Mouse (Mus musculus) frontal cortex, postnatal 10 days (tissue): ENCODE measurements around the gene Pros1.
A peak's percentile ranks its signal among the peaks of the same experiment; 100 is the strongest.

ENCODE experiments used
- DNase-seq, 2 experiments: peaks; one replicate each; pipeline ENCODE4 v3.0.0; 2022; ENCODE audit warnings: low spot score in 2 of 2, mixed read lengths in 1 of 2

Pros1 gene

GRCm38 (mm10) chr16:62860140-62860539 is 6.0 kb downstream of the Pros1 start:
- no peak for DNase-seq

DNA sequence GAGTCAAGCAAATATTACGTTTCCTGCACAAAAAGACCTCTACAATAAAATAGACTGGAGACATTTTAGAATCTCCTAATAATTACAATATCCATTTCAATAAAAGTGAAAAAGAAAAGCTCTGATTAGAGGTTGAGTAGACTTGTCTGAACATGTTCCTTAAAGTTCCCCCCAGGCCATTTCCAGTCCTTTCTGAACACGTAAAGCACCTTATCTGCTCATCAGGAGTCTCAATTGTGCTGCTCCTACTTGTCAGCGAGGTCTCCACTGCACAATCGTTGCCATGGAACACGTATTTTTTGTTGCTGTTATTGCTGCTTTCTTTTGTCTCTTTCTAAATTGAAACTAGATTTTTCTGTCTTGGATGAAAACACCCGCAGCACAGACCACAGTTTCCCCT is 7.3 kb downstream of the Pros1 start:
- no peak for DNase-seq

GRCm38 (mm10) chr16:62872688-62873117 is 18.6 kb downstream of the Pros1 start:
- no peak for DNase-seq

DNA sequence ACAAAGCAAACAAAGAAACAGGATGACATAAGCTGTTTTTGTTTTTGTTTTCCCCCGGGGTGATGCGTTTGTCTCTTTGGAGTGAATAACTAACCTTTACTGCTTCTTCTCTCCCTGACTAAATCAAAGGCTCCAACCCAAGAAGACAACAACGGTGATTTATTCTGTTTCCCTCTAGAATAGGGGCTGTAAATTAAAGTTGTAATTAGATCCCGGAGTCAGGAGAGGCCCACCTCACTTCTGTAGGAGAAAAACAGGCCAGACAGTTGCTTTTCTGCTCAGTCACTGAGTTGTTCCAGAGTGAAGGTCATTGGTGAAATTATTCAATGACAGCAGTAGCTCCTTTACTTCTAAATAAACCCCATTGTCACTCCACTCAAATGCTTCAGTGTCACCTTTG is 19.1 kb downstream of the Pros1 start:
- DNase-seq, result no peak

DNA sequence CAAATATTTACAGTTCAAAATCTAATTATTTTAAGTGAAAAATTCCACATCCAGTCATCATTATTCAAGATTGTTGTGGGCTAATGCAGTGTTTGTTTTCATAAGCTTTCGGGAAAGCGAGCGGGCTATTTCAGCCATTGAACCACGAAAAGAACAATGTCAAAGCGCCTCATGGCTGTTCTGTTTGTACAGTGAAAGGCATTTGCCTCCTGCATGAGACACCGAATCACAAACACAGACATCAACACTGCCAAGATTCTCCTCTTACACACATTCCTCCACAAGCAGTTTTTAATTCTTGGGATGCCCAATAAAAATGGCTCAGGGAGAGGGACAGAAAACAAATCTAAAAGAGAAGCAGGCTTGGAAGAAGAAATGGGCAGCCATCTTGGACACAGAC is 20.0 kb downstream of the Pros1 start:
- no peak for DNase-seq

- no peak for DNase-seq
Measured at GRCm38 (mm10) chr16:62895824-62896223, 41.7 kb downstream of the Pros1 start.

DNA sequence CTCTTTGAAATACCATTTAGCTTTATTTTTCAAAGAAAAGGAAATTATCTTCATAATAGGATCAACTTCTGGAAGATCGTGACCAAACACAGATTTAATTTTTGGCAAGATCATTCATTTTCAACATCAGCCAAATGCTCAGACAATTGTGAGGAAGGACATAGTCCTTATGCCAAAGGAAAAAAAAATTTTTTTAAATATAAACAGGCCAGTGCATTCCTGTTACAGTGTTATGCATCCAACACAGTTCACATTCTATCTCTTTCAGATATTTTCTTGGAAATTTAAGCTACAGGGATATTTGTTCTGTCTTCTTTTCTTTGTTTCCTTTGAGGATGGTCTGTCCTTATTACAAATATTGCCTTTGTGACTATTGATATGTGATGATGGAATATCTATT is 57.3 kb downstream of the Pros1 start:
- DNase-seq, result no peak

DNA sequence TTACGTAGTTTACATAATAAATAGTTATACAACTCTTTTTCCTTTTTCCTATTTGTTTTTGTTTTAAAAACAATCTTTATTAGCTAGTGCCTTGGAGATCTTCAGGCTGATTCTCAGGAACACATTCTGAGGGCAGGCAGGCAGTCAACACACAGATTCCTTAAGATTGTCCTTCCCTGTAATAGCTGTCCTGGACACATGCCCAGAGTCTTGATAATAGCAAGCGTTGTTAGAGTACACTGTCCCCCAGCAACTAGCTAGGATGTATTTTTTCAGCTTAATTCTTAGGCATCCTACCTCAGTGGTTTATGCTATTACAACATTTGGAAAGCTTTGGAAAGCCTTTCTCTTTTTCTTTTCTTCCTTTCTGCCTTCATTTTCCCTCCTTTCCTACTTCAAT is 58.1 kb downstream of the Pros1 start:
- no peak for DNase-seq

DNA sequence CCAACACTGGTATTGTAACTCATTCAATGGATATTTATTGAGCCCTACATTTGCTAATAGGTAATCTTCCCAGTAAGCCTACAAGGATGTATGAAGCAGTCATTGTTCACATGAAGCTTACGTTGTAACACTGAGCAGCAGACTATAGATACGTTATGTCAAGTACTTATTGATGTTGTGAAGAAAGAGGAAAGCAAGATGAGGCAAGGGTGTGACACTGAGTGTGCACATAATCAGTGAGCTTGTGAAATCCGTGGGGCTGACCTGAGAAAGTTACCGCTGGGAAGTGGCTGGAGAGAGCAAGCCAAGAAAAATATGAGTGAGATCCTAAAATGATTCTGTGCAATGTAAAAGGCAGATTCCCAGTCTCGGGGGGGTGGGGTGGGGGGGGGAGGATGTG is 61.4 kb downstream of the Pros1 start:
- DNase-seq, result no peak

- no peak for DNase-seq
Measured at GRCm38 (mm10) chr16:62922245-62922644, 68.1 kb downstream of the Pros1 start.

- DNase-seq, result no peak
Measured at GRCm38 (mm10) chr16:62931341-62931740, 77.2 kb downstream of the Pros1 start.

DNA sequence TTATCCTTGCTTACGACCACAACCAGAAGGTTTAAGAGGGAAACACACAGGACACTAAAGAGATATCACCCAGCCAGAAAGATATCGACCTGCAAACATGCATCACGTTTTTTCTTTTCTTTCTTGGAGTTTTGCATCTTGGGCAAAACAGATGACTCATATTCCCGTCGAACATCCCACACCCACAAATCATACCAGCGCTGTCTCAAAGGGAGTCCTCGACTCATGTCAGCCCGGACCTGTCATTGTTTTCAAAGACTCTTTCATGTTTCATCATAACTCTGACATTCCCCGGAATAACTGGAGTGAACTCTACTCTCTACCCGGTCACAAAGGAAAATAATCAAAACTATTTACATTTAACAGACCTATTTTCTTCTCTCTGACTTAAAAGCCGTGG is 82.2 kb downstream of the Pros1 start:
- DNase-seq, result no peak

DNA sequence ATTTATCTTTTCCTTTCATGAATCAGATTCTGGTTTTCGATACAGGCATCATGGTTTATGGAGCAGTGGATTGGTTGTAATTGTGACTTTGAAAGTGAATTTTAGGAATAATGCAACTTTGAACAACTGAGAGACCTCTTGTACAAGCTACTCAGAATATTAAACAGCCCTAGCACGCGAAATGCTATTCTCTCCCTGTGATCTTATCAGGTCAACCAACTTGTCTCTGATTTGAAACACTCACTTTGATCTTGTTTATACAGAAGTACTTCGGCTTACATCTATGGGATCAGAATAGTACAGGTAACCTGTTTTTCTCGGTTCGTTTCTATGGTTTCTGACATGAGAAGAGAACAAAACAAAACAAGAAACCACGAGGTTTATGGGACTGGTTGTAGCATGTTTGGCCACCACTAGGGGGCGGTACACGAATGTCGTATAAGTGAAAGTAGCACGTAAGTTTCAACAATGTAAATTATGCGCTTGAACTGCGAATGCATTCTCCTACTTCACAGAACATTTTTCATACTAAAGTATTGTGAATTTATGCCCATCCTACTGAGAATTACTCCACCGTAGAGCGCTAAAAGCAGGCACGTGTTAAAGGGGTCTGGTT is 86.4 kb downstream of the Pros1 start:
- peak; percentile 11 to 58 for DNase-seq

DNA sequence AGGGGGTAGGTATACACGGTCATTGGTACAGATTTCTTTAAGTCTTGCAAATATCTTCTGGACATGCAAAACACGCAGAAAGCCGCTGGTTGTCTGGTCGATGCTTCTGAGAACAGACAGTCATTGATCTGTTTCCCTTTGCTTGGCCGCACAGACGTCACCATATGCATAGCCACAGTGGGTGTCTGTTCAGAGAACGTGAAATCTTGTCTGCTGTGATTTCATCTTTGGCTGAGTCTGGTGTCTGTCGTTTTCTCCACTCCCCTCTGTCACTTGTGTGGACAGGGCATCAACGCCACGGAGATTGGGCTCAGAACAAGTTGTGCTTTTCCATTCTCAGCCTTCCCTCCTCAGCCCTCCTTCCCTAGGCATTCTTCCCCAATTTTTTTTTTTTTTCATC is 87.7 kb downstream of the Pros1 start:
- no peak for DNase-seq

GRCm38 (mm10) chr16:62942418-62943410 is 88.6 kb downstream of the Pros1 start:
- no peak for DNase-seq

GRCm38 (mm10) chr16:62958485-62958884 is 104.4 kb downstream of the Pros1 start:
- DNase-seq, result no peak

- no peak for DNase-seq
Measured at GRCm38 (mm10) chr16:62964361-62964763, 110.3 kb downstream of the Pros1 start.

- DNase-seq, result no peak
Measured at GRCm38 (mm10) chr16:62971673-62972332, 117.7 kb downstream of the Pros1 start.

GRCm38 (mm10) chr16:62974926-62975325 is 120.8 kb downstream of the Pros1 start:
- DNase-seq, result peak in 1 of 2 experiments; percentile 11
